Mouse (Mus musculus): ENCODE data around the gene Shcbp1. TPM values are rescaled to one million over a fixed set of nuclear protein-coding genes. Genes with fewer than 3 reads are reported as not detected.
"Not testable (repeated sequence)": the region's sequence is repeated elsewhere in the genome, so short reads cannot be mapped to it uniquely, and the experiment has no call there.

Gene Shcbp1
- under 1 TPM; 0.19 to 0.53 TPM for total RNA-seq (2021)
- long read RNA-seq, experiment 1: 0 reads
- long read RNA-seq, experiment 2, partial matches to known transcripts: 1 of 2 reads
- long read RNA-seq, experiment 2, other reads (novel, unspliced or antisense): 0 of 2 reads

DNA sequence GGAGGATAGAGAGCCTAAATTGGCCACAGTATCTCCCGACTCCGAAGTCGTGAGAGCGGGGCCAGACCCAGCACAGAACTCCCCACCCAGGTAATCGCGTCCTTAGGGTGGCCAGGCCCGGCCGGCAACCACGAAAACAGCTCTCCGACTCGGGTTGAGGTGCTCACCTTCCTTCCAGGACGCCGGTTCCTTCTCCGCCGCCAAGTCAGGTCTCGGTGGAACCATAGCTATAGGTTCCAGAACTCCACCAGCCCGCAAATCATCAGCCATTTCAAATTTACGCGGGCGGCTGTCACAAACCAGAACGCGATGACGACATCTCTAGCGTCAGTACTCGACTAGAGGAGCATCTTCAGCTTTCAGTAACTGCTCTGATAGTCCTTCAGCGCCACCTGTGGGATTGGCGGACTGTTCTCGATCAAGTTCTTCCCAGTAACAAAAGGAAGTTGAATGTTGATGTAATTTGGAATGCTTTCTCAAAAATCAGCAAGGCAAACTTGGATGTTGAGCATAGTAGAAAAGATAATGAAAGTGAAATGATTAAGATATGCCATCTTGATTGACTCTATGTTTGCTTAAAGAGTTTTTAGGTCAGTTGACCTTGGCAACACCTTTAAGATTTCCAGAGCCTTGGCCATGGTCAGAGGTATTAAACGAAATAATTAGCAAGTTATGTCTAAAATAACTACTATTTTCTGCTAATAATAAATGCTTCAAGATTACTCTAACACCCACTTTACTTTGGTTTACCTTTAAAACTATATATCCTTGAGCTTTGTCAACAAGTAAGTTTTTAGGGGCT, at the start of gene Shcbp1:
Gene Shcbp1, minus strand, starts transcription at position 314 of the 802 bp plus-strand sequence.
- DNase-seq (ENCODE audit: low spot score in 2 of 2): peak; percentile 75 to 85

- DNase-seq (ENCODE audit: low spot score in 2 of 2): no peak
Observed at GRCm38 (mm10) chr8:4808831-4809230, 29.5 kb upstream of the Shcbp1 start.

- peak in 1 of 2 experiments; percentile 15 for DNase-seq (ENCODE audit: low spot score in 2 of 2)
Observed at GRCm38 (mm10) chr8:4800524-4801122, 21.3 kb upstream of the Shcbp1 start.

DNA sequence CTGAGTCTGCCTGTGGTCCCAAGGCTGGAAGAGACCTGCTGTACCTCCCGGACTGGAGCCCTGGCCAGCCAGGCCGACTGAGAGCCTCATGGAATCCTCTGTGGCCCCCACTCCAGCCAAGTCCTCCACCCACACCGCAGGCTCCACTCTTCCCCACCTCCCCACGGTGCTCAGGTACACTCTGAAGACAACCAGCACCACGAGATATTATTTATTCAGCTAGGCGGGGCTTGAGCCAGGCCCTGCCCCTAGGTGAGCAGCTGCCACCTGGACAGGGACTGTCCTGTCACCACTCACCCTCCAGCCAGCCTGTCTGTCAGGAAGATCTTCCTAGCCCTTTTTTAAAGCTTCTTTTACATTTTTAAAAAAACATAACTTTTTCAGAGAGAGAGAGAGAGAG, 1.1 kb downstream of the Shcbp1 start:
- no peak for DNase-seq (ENCODE audit: low spot score in 2 of 2)

- DNase-seq (ENCODE audit: low spot score in 2 of 2): no peak
Observed at GRCm38 (mm10) chr8:4764751-4765150, 14.6 kb downstream of the Shcbp1 start.

DNA sequence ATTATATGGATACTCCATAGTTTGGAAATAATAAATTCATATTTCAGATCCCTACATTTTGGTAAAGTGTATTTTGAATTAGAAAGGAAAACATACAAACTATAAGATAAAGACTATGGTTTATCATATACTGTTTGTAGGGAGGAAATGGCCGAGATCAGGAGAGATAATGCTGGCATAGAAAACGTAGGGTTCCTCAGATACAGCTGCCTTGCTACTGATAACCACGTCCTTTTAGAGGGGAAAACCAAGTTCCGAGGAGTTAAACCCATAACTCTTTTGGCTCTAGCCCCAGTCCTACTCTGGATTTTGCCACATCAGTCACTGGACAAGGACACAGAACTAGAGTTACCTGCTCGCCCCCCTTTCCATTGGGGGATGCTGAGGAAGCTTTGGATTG, 26.3 kb downstream of the Shcbp1 start:
- no peak for DNase-seq (ENCODE audit: low spot score in 2 of 2)

GRCm38 (mm10) chr8:4730942-4731341, 48.4 kb downstream of the Shcbp1 start:
- DNase-seq (ENCODE audit: low spot score in 2 of 2): no peak

DNA sequence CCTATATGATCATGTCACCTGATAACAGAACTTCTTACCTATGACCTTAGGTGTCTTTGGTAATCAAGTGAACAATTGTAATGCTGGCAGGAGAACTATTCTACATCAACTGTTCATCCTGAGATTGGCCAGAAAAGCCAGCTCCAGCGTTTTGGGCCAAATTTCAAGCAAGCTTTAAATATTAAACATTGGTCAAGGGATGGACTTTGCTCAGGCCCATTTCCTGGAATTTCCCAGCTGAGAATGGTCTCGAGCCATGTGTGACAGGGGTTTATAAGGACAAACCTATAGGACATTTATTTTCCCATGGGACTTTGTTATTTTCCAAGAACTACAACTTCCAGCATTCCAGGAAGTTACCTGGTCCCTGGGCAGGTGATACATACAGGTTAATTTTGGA, 63.8 kb downstream of the Shcbp1 start:
- DNase-seq (ENCODE audit: low spot score in 2 of 2): no peak

GRCm38 (mm10) chr8:4708346-4708745, 71.0 kb downstream of the Shcbp1 start:
- not testable (repeated sequence) for DNase-seq (ENCODE audit: low spot score in 2 of 2)

DNA sequence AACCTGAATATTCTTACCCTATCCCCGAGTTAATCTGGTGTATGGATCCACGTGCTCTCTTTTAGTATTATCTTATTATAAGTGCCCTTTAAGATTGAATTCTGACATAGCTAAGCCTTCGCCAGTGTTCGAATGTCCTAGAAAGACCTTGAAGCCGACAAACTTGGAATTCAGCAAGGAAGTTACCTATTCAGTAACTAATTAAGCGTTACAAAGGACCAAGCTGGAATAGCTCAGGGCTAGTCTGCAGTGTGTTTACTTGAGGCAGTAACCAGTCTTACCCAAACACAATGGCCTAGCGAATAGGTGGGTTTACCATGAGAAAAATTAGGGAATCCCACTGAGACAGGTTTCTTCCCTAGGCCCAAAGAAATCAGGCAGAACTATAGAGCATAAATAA, 71.5 kb downstream of the Shcbp1 start:
- not testable (repeated sequence) for DNase-seq (ENCODE audit: low spot score in 2 of 2)

DNA sequence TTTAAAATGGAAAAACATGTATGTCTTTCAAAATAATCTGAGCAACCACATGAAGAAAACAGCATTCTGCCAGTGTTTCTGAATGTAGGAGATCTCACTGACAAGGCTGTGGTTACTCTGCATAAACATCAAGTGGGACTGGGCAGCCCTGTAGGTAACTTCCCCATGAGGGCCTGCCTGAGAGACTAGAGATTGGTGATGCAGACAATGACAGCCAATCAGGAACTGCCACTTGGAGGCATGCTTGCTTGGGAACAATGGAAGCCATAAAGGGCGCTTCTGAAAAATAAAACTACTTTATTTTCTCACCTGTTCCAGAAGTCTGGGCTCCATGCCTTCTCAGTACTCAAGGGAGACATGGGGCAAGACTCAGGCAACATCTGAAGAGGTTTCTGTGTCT, 87.7 kb downstream of the Shcbp1 start:
- no peak for DNase-seq (ENCODE audit: low spot score in 2 of 2)

Other genes with a start within 250 kb of the Shcbp1 start
- 10 to 100 TPM; 12.7 to 18.9 TPM for gene Zfp958, start 166.4 kb downstream of the Shcbp1 start, total RNA-seq (2021)